Mouse (Mus musculus): Measurements from ENCODE around the gene Gm17651. TPM values are rescaled to one million over a fixed set of nuclear protein-coding genes. Genes with fewer than 3 reads are reported as not detected.

Gene Gm17651
- total RNA-seq, 2 experiments from 2014 or later: not detected

- peak; percentile 79 for ATAC-seq (replicated peaks; ENCODE audit: poor library complexity)
These were observed 6.3 kb upstream of the Gm17651 start for GRCm38 (mm10) chr3:97680631-97681320.

- ATAC-seq (replicated peaks; ENCODE audit: poor library complexity): no peak
These were observed 3.9 kb upstream of the Gm17651 start for GRCm38 (mm10) chr3:97678416-97678815.

GRCm38 (mm10) chr3:97676126-97676525 lies 1.6 kb upstream of the Gm17651 start:
- no peak for ATAC-seq (replicated peaks; ENCODE audit: poor library complexity)

GRCm38 (mm10) chr3:97667093-97667675 lies 7.3 kb downstream of the Gm17651 start:
- ATAC-seq (replicated peaks; ENCODE audit: poor library complexity): no peak

GRCm38 (mm10) chr3:97666154-97666553 lies 8.3 kb downstream of the Gm17651 start:
- ATAC-seq (replicated peaks; ENCODE audit: poor library complexity): peak; percentile 68

- peak; percentile 48 for ATAC-seq (replicated peaks; ENCODE audit: poor library complexity)
These were observed 9.0 kb downstream of the Gm17651 start for GRCm38 (mm10) chr3:97665525-97665924.

GRCm38 (mm10) chr3:97661206-97661605 lies 13.3 kb downstream of the Gm17651 start:
- 0 out of 2 replicates have a peak, but pooled peaks have one; percentile 8 for ATAC-seq (replicated peaks; ENCODE audit: poor library complexity)

- ATAC-seq (replicated peaks; ENCODE audit: poor library complexity): no peak
These were observed 14.7 kb downstream of the Gm17651 start for GRCm38 (mm10) chr3:97659746-97660145.

- peak; percentile 38 for ATAC-seq (replicated peaks; ENCODE audit: poor library complexity)
These were observed 15.9 kb downstream of the Gm17651 start for GRCm38 (mm10) chr3:97658426-97659193.

- ATAC-seq (replicated peaks; ENCODE audit: poor library complexity): peak; percentile 94
These were observed 16.7 kb downstream of the Gm17651 start, which contains the start of gene Prkab2 for GRCm38 (mm10) chr3:97657655-97658411. TSS of gene Prkab2 (plus strand) at chr3:97658193.

- ATAC-seq (replicated peaks; ENCODE audit: poor library complexity): peak; percentile 30; the same call in 1 of the 2 replicates
These were observed 19.6 kb downstream of the Gm17651 start for GRCm38 (mm10) chr3:97654901-97655300.

- ATAC-seq (replicated peaks; ENCODE audit: poor library complexity): no peak
These were observed 20.7 kb downstream of the Gm17651 start for GRCm38 (mm10) chr3:97653781-97654180.

GRCm38 (mm10) chr3:97651604-97652003 lies 22.9 kb downstream of the Gm17651 start:
- no peak for ATAC-seq (replicated peaks; ENCODE audit: poor library complexity)

GRCm38 (mm10) chr3:97649469-97649868 lies 25.0 kb downstream of the Gm17651 start:
- no peak for ATAC-seq (replicated peaks; ENCODE audit: poor library complexity)

GRCm38 (mm10) chr3:97649022-97649421 lies 25.5 kb downstream of the Gm17651 start:
- no peak for ATAC-seq (replicated peaks; ENCODE audit: poor library complexity)

- ATAC-seq (replicated peaks; ENCODE audit: poor library complexity): no peak
These were observed 26.0 kb downstream of the Gm17651 start for GRCm38 (mm10) chr3:97648518-97648917.

- no peak for ATAC-seq (replicated peaks; ENCODE audit: poor library complexity)
These were observed 32.5 kb downstream of the Gm17651 start for GRCm38 (mm10) chr3:97642001-97642400.

GRCm38 (mm10) chr3:97641396-97641795 lies 33.1 kb downstream of the Gm17651 start:
- ATAC-seq (replicated peaks; ENCODE audit: poor library complexity): no peak

GRCm38 (mm10) chr3:97634288-97634761 lies 40.2 kb downstream of the Gm17651 start:
- peak; percentile 71 for ATAC-seq (replicated peaks; ENCODE audit: poor library complexity)

- no peak for ATAC-seq (replicated peaks; ENCODE audit: poor library complexity)
These were observed 41.0 kb downstream of the Gm17651 start for GRCm38 (mm10) chr3:97633456-97633855.

Data from megakaryocyte progenitor cell, adult 5-6 weeks (primary cell).